Mouse (Mus musculus): ENCODE data around the gene Olfr92.

DNA sequence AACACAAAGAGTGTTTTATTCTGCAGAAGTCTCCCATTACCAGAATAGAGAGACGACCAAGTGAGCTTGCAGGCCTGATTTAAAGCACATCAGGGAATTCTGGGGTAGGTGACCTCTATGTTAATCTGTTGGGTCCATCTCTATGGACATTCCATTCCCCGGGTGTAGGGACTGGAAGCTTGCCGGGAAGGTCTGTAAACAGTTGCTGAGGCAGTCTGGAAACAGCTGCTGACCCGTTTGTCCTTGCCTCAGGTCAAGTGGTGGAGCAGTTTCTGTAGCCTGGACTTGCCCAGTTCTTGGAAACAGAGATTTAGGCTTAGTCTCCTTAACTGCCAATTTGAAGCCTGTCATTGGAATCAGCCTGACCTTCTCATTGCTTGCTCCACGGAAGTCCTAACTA is 39.8 kb downstream of the Olfr92 start:
- TF ChIP-seq CTCF (IDR thresholded peaks at IDR 0.05; ENCODE audit: insufficient read depth, low read depth, low read length) (no peak), POLR2A (IDR thresholded peaks at IDR 0.05; ENCODE audit: insufficient read depth, low read depth, low read length) (no peak)
